Mouse (Mus musculus) myocyte (in vitro differentiated cells): Measurements from ENCODE around the gene Zfhx3. TPM values are rescaled to one million over a fixed set of nuclear protein-coding genes. Genes with fewer than 3 reads are reported as not detected.

ENCODE experiments used
- H3K27me3 ChIP-seq: one replicate; pipeline ENCODE4 v1.6.1; 2011; ENCODE audit not compliant: control insufficient read depth, insufficient read depth, insufficient read length
- H3K36me3 ChIP-seq: one replicate; pipeline ENCODE4 v1.6.1; 2011; ENCODE audit not compliant: control insufficient read depth, insufficient read depth
- H3K4me2 ChIP-seq: one replicate; pipeline ENCODE4 v1.6.1; 2011; ENCODE audit warnings: low read depth, control low read depth
- H3K4me3 ChIP-seq: one replicate; pipeline ENCODE4 v1.5.1; 2011; ENCODE audit warnings: mild to moderate bottlenecking, control low read depth, moderate library complexity
- H3K79me2 ChIP-seq: one replicate; pipeline ENCODE4 v1.6.1; 2011; ENCODE audit not compliant: control insufficient read depth, insufficient read depth
- H3ac ChIP-seq: one replicate; pipeline ENCODE4 v1.6.1; 2011; ENCODE audit not compliant: control insufficient read depth, insufficient read length
- CEBPB ChIP-seq: IDR thresholded peaks from 2 replicates; pipeline ENCODE4 v1.6.1; 2011; ENCODE audit warnings: mild to moderate bottlenecking, moderate library complexity; ENCODE audit not compliant: poor library complexity, insufficient read depth, severe bottlenecking
- E2F4 ChIP-seq: IDR thresholded peaks from one replicate; pipeline ENCODE4 v1.6.1; 2011; ENCODE audit warnings: mild to moderate bottlenecking, control low read depth, moderate library complexity; ENCODE audit not compliant: insufficient read depth
- MAX ChIP-seq: IDR thresholded peaks from one replicate; pipeline ENCODE4 v1.6.1; 2011; ENCODE audit warnings: low read depth, mild to moderate bottlenecking, control low read depth
- MYOD1 ChIP-seq, 3 experiments: IDR thresholded peaks; one replicate each; pipeline ENCODE4 v1.6.1; 2011; ENCODE audit warnings: control low read depth in 2 of 3, low read depth in 2 of 3, mild to moderate bottlenecking in 2 of 3, moderate library complexity in 1 of 3; ENCODE audit not compliant: insufficient read length in 2 of 3, control insufficient read depth in 1 of 3
- MYOG ChIP-seq, 3 experiments: IDR thresholded peaks; one replicate each; pipeline ENCODE4 v1.6.1; 2011; ENCODE audit warnings: control low read depth in 2 of 3, low read depth in 2 of 3, mild to moderate bottlenecking in 2 of 3; ENCODE audit not compliant: insufficient read length in 2 of 3, control insufficient read depth in 1 of 3, insufficient read depth in 1 of 3
- POLR2A ChIP-seq: IDR thresholded peaks from one replicate; pipeline ENCODE4 v1.6.1; 2011; ENCODE audit warnings: low read depth, mild to moderate bottlenecking, control low read depth, moderate library complexity; ENCODE audit not compliant: insufficient read length
- POLR2AphosphoS2 ChIP-seq: IDR thresholded peaks from one replicate; pipeline ENCODE4 v1.6.1; 2011; ENCODE audit warnings: low read depth, control low read depth; ENCODE audit not compliant: insufficient read length
- REST ChIP-seq: IDR thresholded peaks from one replicate; pipeline ENCODE4 v1.6.1; 2011; ENCODE audit warnings: mild to moderate bottlenecking, control low read depth, moderate library complexity; ENCODE audit not compliant: insufficient read depth, insufficient read length
- SRF ChIP-seq: IDR thresholded peaks from one replicate; pipeline ENCODE4 v1.6.1; 2011; ENCODE audit warnings: low read depth; ENCODE audit not compliant: control insufficient read depth, insufficient read length
- TCF12 ChIP-seq: IDR thresholded peaks from one replicate; pipeline ENCODE4 v1.6.1; 2011; ENCODE audit warnings: mild to moderate bottlenecking, control low read depth; ENCODE audit not compliant: poor library complexity, insufficient read depth, severe bottlenecking
- TCF3 ChIP-seq: IDR thresholded peaks from one replicate; pipeline ENCODE4 v1.6.1; 2011; ENCODE audit warnings: low read depth, control low read depth; ENCODE audit not compliant: insufficient read length
- USF1 ChIP-seq: IDR thresholded peaks from one replicate; pipeline ENCODE4 v1.6.1; 2011; ENCODE audit warnings: low read depth, mild to moderate bottlenecking, control low read depth, moderate library complexity
- polyA plus RNA-seq: library from polyadenylated mRNA; unstranded; fragments of >200 nt; fragmentation: generic; extraction: Trizol; gene quantifications from one replicate; pipeline ENCODE4 v1.2.1, GENCODE M21; 2012; ENCODE audit warnings: missing spikeins

Gene Zfhx3
- polyA plus RNA-seq, 1 experiment = 3.0 TPM

DNA sequence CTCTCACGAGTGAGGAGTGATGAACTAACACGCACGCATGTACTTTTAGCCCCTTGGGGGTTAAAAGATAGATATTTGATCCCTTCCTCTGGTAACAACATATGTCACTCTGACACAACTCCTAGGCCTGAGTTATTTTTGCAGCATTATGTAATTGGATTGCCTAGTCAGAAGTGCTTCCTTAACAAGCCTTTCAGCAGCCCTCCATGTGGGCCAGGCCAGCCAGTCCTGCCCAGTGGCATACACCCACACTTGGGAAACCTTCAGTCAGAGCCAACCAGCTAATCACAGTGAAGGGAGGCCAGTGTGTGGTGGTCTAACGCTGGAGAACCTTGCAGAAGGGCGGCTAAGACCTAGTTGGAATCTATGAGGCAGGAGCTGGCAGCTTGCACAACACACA, 751.4 kb downstream of the Zfhx3 start:
- no peaks in the 10 kb centered on the region for H3K79me2 ChIP-seq
- TF ChIP-seq SRF = no peak
- H3K36me3 ChIP-seq = no peaks in the 10 kb centered on the region
- H3K4me2 ChIP-seq = no peak overlapping the region
- no peak overlapping the region for H3K4me3 ChIP-seq
- H3ac ChIP-seq = no peak overlapping the region
- H3K27me3 ChIP-seq = no peaks in the 10 kb centered on the region

DNA sequence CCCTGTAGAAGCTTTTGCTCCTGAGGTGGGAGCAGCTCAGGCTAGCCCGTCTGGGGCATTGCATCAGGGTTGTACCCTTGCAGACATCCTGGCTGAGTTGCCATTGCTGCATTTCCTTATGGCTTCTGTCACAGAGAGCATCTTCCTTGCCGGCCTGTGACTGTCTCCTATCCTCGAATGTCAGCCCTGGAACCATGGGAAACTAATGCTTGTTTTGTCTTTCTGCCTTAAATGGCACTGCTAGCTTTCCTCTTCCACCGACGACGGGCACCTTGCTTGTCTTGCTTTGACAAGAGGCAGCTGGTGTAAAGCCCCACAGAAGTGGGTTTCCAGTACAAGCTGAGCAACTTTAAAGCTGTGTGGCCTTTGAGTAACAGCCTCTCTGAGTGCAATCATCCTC, 752.1 kb downstream of the Zfhx3 start:
- Histone ChIP-seq H3K27me3 (no peaks in the 10 kb centered on the region), H3K36me3 (no peaks in the 10 kb centered on the region), H3ac (no peak overlapping the region), H3K4me3 (no peak overlapping the region), H3K79me2 (no peaks in the 10 kb centered on the region), H3K4me2 (no peak overlapping the region)
- no peak for TF ChIP-seq POLR2AphosphoS2
- TF ChIP-seq TCF12 = no peak
- TF ChIP-seq MAX = no peak
- no peak for TF ChIP-seq MYOG (IDR thresholded peaks at IDR 0.05; ENCODE audit: control insufficient read depth in 1 of 3, insufficient read depth in 1 of 3, insufficient read length in 2 of 3, low read depth in 2 of 3)
- TF ChIP-seq USF1 = no peak
- no peak for TF ChIP-seq SRF
- no peak for TF ChIP-seq TCF3
- no peak for TF ChIP-seq MYOD1 (IDR thresholded peaks at IDR 0.05; ENCODE audit: control insufficient read depth in 1 of 3, insufficient read length in 2 of 3, low read depth in 2 of 3)
- no peak for TF ChIP-seq CEBPB
- TF ChIP-seq POLR2A = no peak
- TF ChIP-seq REST = no peak
- no peak for TF ChIP-seq E2F4

DNA sequence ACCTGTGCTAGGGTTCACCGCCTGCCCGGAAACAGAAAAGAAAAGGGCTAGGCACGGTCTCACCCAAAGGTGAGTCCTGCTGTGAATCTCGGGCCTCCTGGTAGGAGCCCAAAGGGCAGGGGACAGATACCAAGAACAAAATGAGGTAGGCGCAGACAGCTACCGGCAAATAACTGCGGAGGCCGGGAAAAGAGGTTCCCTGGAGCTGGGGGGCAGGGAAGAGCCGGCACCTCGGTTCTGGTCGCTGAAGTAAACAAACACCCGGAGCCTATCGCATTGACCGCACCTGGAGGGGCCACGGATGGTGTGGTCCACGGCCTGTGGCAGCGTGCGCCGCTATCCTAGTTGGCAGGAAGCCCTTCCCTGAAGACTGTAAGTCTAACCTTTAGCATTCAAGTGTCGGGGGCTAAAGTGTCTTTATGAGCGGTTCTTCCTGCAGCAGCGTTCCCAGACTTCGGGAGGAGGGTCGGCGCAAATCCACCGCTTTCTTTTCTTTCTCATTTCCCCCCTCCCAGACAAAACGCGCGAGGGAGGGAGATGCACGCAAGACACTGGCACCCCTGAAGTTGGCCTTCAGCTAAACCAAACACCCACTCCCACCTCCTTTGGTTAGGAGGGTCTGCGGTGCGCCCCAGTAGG, 752.9 kb downstream of the Zfhx3 start:
- H3K27me3 ChIP-seq = no peaks in the 10 kb centered on the region
- H3K79me2 ChIP-seq = no peaks in the 10 kb centered on the region
- no peak for TF ChIP-seq MAX
- no peak for TF ChIP-seq TCF12
- no peak for TF ChIP-seq POLR2AphosphoS2
- no peak for TF ChIP-seq USF1
- no peak for TF ChIP-seq TCF3
- TF ChIP-seq E2F4 = no peak
- no peak for TF ChIP-seq MYOD1 (IDR thresholded peaks at IDR 0.05; ENCODE audit: control insufficient read depth in 1 of 3, insufficient read length in 2 of 3, low read depth in 2 of 3)
- TF ChIP-seq CEBPB = no peak
- no peak for TF ChIP-seq MYOG (IDR thresholded peaks at IDR 0.05; ENCODE audit: control insufficient read depth in 1 of 3, insufficient read depth in 1 of 3, insufficient read length in 2 of 3, low read depth in 2 of 3)
- TF ChIP-seq POLR2A = no peak
- TF ChIP-seq SRF = no peak
- TF ChIP-seq REST = no peak
- H3K4me2 ChIP-seq = no peak overlapping the region
- H3ac ChIP-seq = no peak overlapping the region
- H3K36me3 ChIP-seq = no peaks in the 10 kb centered on the region
- no peak overlapping the region for H3K4me3 ChIP-seq

DNA sequence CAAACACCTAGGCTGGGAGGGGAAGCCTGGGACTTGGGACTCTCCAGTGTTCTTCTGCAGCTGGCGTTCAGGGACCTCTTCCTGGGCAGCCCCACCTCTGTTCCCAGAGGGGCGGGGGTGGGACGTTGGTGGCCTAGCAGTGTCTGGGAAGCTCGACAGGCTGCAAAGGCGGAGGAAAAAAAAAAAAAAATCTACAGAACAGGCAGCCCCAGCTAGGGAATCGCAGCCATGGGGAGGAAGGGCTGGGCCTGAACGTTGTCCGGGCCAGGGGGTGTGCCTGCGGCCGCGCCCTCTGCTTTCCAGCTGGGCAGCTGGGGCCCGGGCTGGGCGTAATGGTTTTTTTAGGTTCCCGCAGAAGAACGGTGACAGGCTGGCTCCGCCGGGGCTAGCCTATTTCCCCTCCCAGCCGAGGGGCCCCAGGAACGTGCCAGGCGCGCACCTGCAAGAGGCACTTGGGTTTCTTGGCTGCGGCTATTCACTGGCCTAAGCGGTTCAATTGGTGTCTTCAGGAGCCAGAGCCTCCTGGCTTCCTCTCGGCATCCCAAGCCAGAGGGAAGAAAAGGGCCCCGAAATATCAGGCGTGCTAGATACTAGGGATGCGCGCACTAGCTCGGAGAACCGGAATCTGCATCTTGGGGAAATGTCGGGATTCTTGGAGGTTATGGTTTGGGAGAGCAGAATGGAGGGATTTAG, 753.6 kb downstream of the Zfhx3 start:
- TF ChIP-seq POLR2A (no peak), SRF (no peak), TCF3 (no peak), MAX (no peak), MYOD1 (IDR thresholded peaks at IDR 0.05; ENCODE audit: control insufficient read depth in 1 of 3, insufficient read length in 2 of 3, low read depth in 2 of 3) (no peak), USF1 (no peak), REST (no peak), POLR2AphosphoS2 (no peak), CEBPB (no peak), E2F4 (no peak), MYOG (IDR thresholded peaks at IDR 0.05; ENCODE audit: control insufficient read depth in 1 of 3, insufficient read depth in 1 of 3, insufficient read length in 2 of 3, low read depth in 2 of 3) (no peak), TCF12 (no peak)
- H3K4me3 ChIP-seq = no peak overlapping the region
- no peaks in the 10 kb centered on the region for H3K36me3 ChIP-seq
- no peaks in the 10 kb centered on the region for H3K27me3 ChIP-seq
- H3ac ChIP-seq = no peak overlapping the region
- H3K79me2 ChIP-seq = no peaks in the 10 kb centered on the region
- peak overlapping the region; percentile 30 for H3K4me2 ChIP-seq
